Mouse (Mus musculus): ENCODE results near the gene Traf3ip1.

The Traf3ip1 gene

DNA sequence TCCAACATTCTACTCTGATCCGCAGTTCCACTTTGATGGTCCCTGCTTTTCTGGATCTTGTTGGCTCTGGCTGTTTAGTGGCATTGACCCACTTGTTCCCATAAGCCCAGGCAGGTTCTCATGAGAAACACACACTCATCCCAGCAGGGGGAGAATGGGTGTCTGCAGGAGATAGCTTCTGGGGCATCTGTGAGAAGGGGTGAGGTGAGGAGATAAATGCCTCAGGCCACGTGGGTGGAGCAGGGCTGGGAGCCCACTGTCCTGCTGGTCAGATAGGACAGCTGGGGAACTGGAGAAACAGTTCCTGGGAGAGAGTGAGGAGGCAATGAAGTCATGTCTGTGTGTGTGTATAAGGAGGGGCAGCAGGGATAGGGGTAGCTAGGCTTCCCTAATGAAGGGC is 39.0 kb downstream of the Traf3ip1 start:
- no peak for DNase-seq (ENCODE audit: extremely low read depth, low read depth, low spot score)

- no peak for DNase-seq (ENCODE audit: extremely low read depth, low read depth, low spot score)
Measured at GRCm38 (mm10) chr1:91533961-91534723, 39.7 kb downstream of the Traf3ip1 start.

GRCm38 (mm10) chr1:91537786-91538569 is 43.5 kb downstream of the Traf3ip1 start:
- no peak for DNase-seq (ENCODE audit: extremely low read depth, low read depth, low spot score)

GRCm38 (mm10) chr1:91538570-91538929 is 44.1 kb downstream of the Traf3ip1 start:
- no peak for DNase-seq (ENCODE audit: extremely low read depth, low read depth, low spot score)

GRCm38 (mm10) chr1:91539246-91539645 is 44.8 kb downstream of the Traf3ip1 start:
- no peak for DNase-seq (ENCODE audit: extremely low read depth, low read depth, low spot score)

DNA sequence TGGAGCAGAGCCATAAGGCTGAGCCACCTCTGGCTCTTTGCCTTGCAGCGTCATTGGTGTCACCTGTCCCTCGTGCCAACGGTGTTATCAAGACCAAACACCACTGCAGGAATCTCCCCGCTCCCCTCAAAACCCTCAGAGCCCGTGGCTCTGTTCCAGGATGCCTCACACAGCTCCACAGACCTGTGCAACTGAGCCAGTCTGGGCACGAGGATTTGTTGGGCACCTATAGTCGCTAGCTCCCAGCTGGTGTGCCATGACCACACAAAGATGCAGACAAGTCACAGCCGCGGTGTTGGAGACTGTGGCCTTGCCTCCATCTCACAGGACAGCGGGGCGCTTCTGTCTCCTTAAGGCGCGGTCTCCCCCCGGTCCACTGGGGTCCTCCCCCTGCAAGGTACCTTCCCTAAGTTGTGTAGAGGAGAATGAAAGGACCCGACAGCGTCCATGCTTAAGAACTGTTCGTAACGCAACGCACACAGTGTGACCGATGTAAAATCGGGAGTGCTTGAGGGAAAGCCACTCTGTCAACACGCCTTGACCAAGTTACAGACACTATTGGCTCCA is 45.3 kb downstream of the Traf3ip1 start:
- DNase-seq (ENCODE audit: extremely low read depth, low read depth, low spot score): no peak

DNA sequence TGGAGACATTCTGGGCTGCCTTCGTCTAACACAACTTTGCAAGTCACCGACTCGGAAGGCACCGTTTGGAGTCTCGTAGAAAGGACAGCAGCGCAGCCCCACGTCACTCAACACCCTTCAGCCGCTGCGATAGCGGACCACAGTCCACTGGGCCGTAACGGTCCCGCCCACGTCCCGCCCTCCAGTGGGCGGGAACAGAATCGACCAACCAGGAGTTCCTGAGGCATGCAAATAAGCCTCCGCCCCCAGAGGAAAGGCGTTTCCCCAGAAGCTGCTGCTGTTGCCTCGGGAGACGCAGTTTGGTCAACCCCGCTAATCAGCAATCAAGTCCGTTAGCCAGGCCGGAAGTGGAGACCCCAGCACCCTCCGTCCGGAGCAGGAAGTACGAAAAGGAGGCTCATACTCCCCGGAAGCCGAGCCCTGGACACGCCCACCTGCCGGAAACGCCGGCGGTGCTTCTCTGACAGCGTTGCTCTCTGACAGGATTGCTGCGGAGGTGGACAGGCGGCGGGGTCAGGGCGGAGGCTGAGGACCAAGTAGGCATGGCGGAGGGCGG is 45.9 kb downstream of the Traf3ip1 start, which contains the start of gene Asb1:
Asb1 (plus strand) TSS at position 274 of the 556 bp plus-strand sequence.
- DNase-seq (ENCODE audit: extremely low read depth, low read depth, low spot score): peak; percentile 36

DNA sequence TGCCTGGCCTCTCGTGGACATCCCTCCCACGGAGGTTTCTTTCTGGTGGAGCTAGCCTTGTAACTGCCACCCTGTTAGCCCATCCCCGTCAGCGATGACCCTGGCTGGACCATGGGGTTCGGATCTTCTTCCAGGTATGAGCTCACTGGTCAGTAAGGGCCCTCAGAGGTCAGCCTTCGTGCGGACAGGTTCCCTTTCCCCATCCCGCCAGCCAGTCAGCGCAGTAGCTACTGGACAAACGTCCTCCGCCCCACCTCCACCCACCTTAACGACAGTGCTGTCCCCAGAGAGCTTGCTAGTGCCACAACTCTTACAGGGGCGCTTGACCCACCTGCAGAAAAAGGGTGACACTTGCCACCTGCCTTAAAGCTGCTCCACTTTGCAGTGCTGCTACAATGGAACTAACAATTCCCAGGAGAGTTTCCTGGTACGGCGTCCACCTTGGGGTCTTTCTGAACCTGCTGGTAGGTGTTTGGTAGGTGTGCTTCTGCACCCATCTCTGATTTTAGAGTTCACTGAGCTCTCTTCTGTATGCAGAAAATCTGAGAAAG is 46.7 kb downstream of the Traf3ip1 start:
- DNase-seq (ENCODE audit: extremely low read depth, low read depth, low spot score): no peak

DNA sequence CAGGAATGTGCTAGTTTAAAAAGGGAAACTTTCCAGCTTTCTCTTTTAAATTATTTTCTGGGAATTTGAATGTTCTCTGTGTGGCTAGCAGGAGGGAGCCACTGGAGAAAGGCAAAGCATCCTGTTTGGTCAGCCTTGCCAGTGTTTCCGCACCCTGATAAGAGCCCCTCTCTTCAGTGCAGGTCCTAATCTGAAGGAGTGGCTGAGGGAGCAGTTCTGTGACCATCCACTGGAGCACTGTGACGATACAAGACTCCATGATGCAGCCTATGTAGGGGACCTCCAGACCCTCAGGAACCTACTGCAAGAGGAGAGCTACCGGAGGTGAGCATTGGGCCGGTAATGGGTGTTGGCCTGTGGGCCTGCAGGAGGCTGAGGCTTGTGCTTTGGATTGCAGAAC is 49.5 kb downstream of the Traf3ip1 start:
- DNase-seq (ENCODE audit: extremely low read depth, low read depth, low spot score): no peak

DNA sequence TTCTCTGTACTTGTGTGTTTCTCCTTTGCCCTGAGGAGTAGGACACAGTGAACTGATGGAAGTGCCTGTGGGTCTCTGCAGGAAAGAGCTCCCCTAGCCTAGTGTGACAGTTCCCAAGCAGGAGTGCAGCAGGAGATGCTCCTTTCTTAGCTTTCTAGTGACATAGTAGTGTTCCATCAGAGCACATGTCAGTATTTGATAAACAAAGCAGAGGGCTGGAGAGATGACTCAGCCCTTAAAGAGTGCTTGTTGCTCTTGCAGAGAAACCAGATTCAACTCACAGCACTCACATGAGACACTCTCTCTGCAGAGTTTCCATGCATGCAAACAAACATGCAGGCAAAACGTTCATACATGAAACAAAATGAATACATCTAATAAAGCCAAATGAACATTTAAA is 50.8 kb downstream of the Traf3ip1 start:
- DNase-seq (ENCODE audit: extremely low read depth, low read depth, low spot score): no peak

- no peak for DNase-seq (ENCODE audit: extremely low read depth, low read depth, low spot score)
Measured at GRCm38 (mm10) chr1:91547567-91547966, 53.1 kb downstream of the Traf3ip1 start.

GRCm38 (mm10) chr1:91549073-91549472 is 54.6 kb downstream of the Traf3ip1 start:
- no peak for DNase-seq (ENCODE audit: extremely low read depth, low read depth, low spot score)

- DNase-seq (ENCODE audit: extremely low read depth, low read depth, low spot score): no peak
Measured at GRCm38 (mm10) chr1:91557099-91557498, 62.7 kb downstream of the Traf3ip1 start.

GRCm38 (mm10) chr1:91561226-91561625 is 66.8 kb downstream of the Traf3ip1 start:
- no peak for DNase-seq (ENCODE audit: extremely low read depth, low read depth, low spot score)

- DNase-seq (ENCODE audit: extremely low read depth, low read depth, low spot score): no peak
Measured at GRCm38 (mm10) chr1:91562977-91563590, 68.6 kb downstream of the Traf3ip1 start.

GRCm38 (mm10) chr1:91564004-91564403 is 69.6 kb downstream of the Traf3ip1 start:
- no peak for DNase-seq (ENCODE audit: extremely low read depth, low read depth, low spot score)

DNA sequence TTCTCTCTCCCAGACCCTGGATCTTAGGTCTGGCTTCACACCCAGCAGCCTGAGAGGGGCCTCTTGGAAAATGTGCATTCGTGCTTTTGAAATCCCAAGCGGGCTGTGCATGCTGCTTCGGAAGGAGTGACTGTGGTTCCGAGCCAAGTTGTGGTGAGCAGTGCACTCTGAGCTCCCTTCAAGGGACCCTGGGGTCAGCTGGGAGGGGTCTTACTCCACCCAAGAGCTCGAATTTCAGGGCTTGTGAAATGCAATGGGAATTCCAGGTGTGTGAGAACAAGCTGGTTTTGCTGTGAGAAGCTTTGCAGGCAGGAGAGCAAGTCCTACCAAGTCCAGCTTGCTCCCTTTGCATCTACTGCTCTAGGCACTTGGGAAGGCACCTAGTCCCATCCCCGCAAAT is 70.2 kb downstream of the Traf3ip1 start:
- no peak for DNase-seq (ENCODE audit: extremely low read depth, low read depth, low spot score)

- no peak for DNase-seq (ENCODE audit: extremely low read depth, low read depth, low spot score)
Measured at GRCm38 (mm10) chr1:91567269-91567668, 72.8 kb downstream of the Traf3ip1 start.

DNA sequence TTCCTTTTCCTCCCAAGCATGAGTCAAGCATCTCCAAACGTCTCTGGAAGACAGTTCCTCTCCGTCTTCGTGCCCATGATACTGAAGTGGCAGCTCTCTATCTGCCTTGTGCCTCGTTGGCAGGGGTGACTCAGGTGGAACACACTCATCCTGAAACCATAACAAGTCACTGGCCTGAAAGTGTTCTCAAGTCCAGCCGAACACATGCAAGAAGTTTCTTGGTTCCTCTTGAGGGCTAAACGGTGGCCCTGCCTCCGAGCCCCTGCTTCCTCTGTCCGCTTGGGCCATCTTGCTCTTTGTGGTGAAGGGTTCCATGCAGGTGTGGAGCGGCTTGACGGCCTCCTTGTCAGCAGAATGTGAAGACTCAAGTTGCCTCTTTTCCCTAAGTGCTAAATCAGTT is 78.0 kb downstream of the Traf3ip1 start:
- DNase-seq (ENCODE audit: extremely low read depth, low read depth, low spot score): no peak

DNA sequence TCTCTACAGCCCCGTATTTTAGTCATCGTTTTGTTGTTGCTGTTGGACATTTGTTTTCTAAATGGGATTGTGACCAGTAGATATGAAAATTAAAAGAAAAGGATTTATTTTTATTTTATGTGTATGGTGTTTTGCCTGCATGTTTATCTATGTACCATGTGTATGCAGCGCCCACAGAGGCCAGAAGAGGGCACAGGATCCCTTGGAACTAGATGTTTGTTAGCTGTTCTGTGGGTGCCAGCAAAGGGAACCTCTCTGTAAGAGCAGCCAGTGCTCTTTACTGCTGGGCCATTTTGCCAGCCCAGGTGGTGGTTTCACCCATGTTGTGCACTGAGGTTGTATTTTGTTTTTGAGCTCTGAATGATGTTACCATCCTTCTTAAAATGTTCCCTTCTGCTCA is 79.8 kb downstream of the Traf3ip1 start:
- no peak for DNase-seq (ENCODE audit: extremely low read depth, low read depth, low spot score)
